Mouse (Mus musculus) midbrain, embryonic 11.5 days (tissue): Measurements from ENCODE around the gene Nepn. TPM values are rescaled to one million over a fixed set of nuclear protein-coding genes. Genes with fewer than 3 reads are reported as not detected.
A peak's percentile ranks its signal among the peaks of the same experiment; 100 is the strongest.

ENCODE experiments used
- ATAC-seq: fragments of 200-750 bp; cut with Nextera tagmentation; 2 replicates; pipeline ENCODE4 v1.8.0; 2017; ENCODE audit warnings: moderate TSS enrichment, moderate library complexity; ENCODE audit not compliant: low FRiP score
- DNase-seq: peaks from one replicate; pipeline ENCODE4 v3.0.0; 2015; ENCODE audit warnings: low spot score; ENCODE audit errors: missing footprints
- H3K27ac ChIP-seq: fragments of 300-500 bp; sonication (generic); 2 replicates; pipeline ENCODE4 v1.5.1; 2014; ENCODE audit warnings: low read depth, low read length
- H3K27me3 ChIP-seq: fragments of 300-500 bp; sonication (generic); 2 replicates; pipeline ENCODE4 v1.6.1; 2014; ENCODE audit warnings: mild to moderate bottlenecking, low read length, moderate library complexity, mixed read lengths; ENCODE audit not compliant: control insufficient read depth, insufficient read depth
- H3K36me3 ChIP-seq: fragments of 300-500 bp; sonication (generic); 2 replicates; pipeline ENCODE4 v1.6.1; 2014; ENCODE audit warnings: mild to moderate bottlenecking, low read length, moderate library complexity, mixed read lengths; ENCODE audit not compliant: control insufficient read depth, insufficient read depth
- H3K4me1 ChIP-seq: fragments of 300-500 bp; sonication (generic); 2 replicates; pipeline ENCODE4 v1.6.1; 2014; ENCODE audit warnings: low read length; ENCODE audit not compliant: control insufficient read depth, insufficient read depth
- H3K4me2 ChIP-seq: fragments of 300-500 bp; sonication (generic); 2 replicates; pipeline ENCODE4 v1.6.1; 2014; ENCODE audit warnings: mild to moderate bottlenecking, moderate library complexity
- H3K4me3 ChIP-seq: fragments of 300-500 bp; sonication (generic); 2 replicates; pipeline ENCODE4 v1.5.1; 2014; ENCODE audit warnings: low read depth, low read length
- H3K9ac ChIP-seq: fragments of 300-500 bp; sonication (generic); 2 replicates; pipeline ENCODE4 v1.6.1; 2014; ENCODE audit warnings: low read length
- H3K9me3 ChIP-seq: fragments of 300-500 bp; sonication (generic); 2 replicates; pipeline ENCODE4 v1.6.1; 2016; ENCODE audit warnings: low read length; ENCODE audit not compliant: control insufficient read depth
- WGBS: fragments of 180-500 bp; shearing (Covaris S2); extraction: QIAGEN DNeasy Blood & Tissue Kit; methylation state at CpG from one replicate; pipeline ENCODE4 v1.1.7; 2014; 5-methylcytosine and 5-hydroxymethylcytosine counted together
- polyA plus RNA-seq: library from polyadenylated mRNA; unstranded; fragments of >200 nt; fragmentation: Nextera tagmentation; extraction: Ambion mirVana; gene quantifications from 2 replicates; pipeline ENCODE4 v1.2.1, GENCODE M21; 2014

The Nepn gene
- polyA plus RNA-seq, 1 experiment from 2014 or later: not detected

- no peaks in the 10 kb centered on the region for H3K4me1 ChIP-seq
- DNase-seq (no peak), ATAC-seq (no peak)
- H3K4me3 ChIP-seq: no peak overlapping the region
- H3K9ac ChIP-seq: no peak overlapping the region
- H3K36me3 ChIP-seq: no peaks in the 10 kb centered on the region
- H3K9me3 ChIP-seq: no peaks in the 10 kb centered on the region
- 83% methylated on average over 2 of the region's 2 CpGs for WGBS
- no peak overlapping the region for H3K4me2 ChIP-seq
- no peaks in the 10 kb centered on the region for H3K27me3 ChIP-seq
- H3K27ac ChIP-seq: no peak overlapping the region
Measured at GRCm38 (mm10) chr10:52391208-52391607, 2.4 kb downstream of the Nepn start.

- WGBS: 92% methylated on average over 3 of the region's 3 CpGs
- DNase-seq (no peak), ATAC-seq (no peak)
- Histone ChIP-seq H3K27me3 (no peaks in the 10 kb centered on the region), H3K4me2 (no peak overlapping the region), H3K4me3 (no peak overlapping the region), H3K4me1 (no peaks in the 10 kb centered on the region), H3K36me3 (no peaks in the 10 kb centered on the region), H3K9me3 (no peaks in the 10 kb centered on the region), H3K27ac (no peak overlapping the region), H3K9ac (no peak overlapping the region)
Measured at GRCm38 (mm10) chr10:52396647-52397046, 7.9 kb downstream of the Nepn start.

GRCm38 (mm10) chr10:52398715-52399114, 9.9 kb downstream of the Nepn start:
- no peak overlapping the region for H3K27ac ChIP-seq
- no peaks in the 10 kb centered on the region for H3K4me1 ChIP-seq
- H3K4me3 ChIP-seq: no peak overlapping the region
- no peak overlapping the region for H3K9ac ChIP-seq
- ATAC-seq (no peak), DNase-seq (no peak)
- no peaks in the 10 kb centered on the region for H3K36me3 ChIP-seq
- WGBS: 82% methylated on average over 2 of the region's 2 CpGs
- no peaks in the 10 kb centered on the region for H3K27me3 ChIP-seq
- no peaks in the 10 kb centered on the region for H3K9me3 ChIP-seq
- no peak overlapping the region for H3K4me2 ChIP-seq

- ATAC-seq (no peak), DNase-seq (no peak)
- H3K27ac ChIP-seq: no peak overlapping the region
- no peaks in the 10 kb centered on the region for H3K36me3 ChIP-seq
- no peaks in the 10 kb centered on the region for H3K4me1 ChIP-seq
- WGBS: 76% methylated on average over 3 of the region's 3 CpGs
- H3K9ac ChIP-seq: no peak overlapping the region
- H3K9me3 ChIP-seq: no peaks in the 10 kb centered on the region
- no peaks in the 10 kb centered on the region for H3K27me3 ChIP-seq
- H3K4me3 ChIP-seq: no peak overlapping the region
- no peak overlapping the region for H3K4me2 ChIP-seq
Measured at GRCm38 (mm10) chr10:52399722-52400121, 10.9 kb downstream of the Nepn start.

- no peaks in the 10 kb centered on the region for H3K9me3 ChIP-seq
- no peak overlapping the region for H3K9ac ChIP-seq
- no peaks in the 10 kb centered on the region for H3K4me1 ChIP-seq
- H3K36me3 ChIP-seq: no peaks in the 10 kb centered on the region
- ATAC-seq: no peak
- no peak overlapping the region for H3K4me3 ChIP-seq
- H3K4me2 ChIP-seq: no peak overlapping the region
- DNase-seq: no peak
- H3K27me3 ChIP-seq: no peaks in the 10 kb centered on the region
- 91% methylated on average over 13 of the region's 13 CpGs for WGBS
- H3K27ac ChIP-seq: no peak overlapping the region
Measured at GRCm38 (mm10) chr10:52405160-52405559, 16.4 kb downstream of the Nepn start.

GRCm38 (mm10) chr10:52407526-52407925, 18.8 kb downstream of the Nepn start:
- Histone ChIP-seq H3K27ac (no peak overlapping the region), H3K9ac (no peak overlapping the region), H3K4me2 (no peak overlapping the region), H3K4me1 (no peaks in the 10 kb centered on the region), H3K9me3 (no peaks in the 10 kb centered on the region), H3K36me3 (no peaks in the 10 kb centered on the region), H3K4me3 (no peak overlapping the region), H3K27me3 (no peaks in the 10 kb centered on the region)
- DNase-seq (no peak), ATAC-seq (no peak)
- WGBS: 80% methylated on average over 2 of the region's 2 CpGs

GRCm38 (mm10) chr10:52415020-52415419, 26.2 kb downstream of the Nepn start:
- peaks cover 10% of the 10 kb centered on the region for H3K4me1 ChIP-seq
- H3K9ac ChIP-seq: no peak overlapping the region
- no peaks in the 10 kb centered on the region for H3K27me3 ChIP-seq
- H3K4me3 ChIP-seq: no peak overlapping the region
- 84% methylated on average over 2 of the region's 2 CpGs for WGBS
- no peaks in the 10 kb centered on the region for H3K9me3 ChIP-seq
- no peak overlapping the region for H3K4me2 ChIP-seq
- no peaks in the 10 kb centered on the region for H3K36me3 ChIP-seq
- ATAC-seq (no peak), DNase-seq (no peak)
- no peak overlapping the region for H3K27ac ChIP-seq

- H3K4me2 ChIP-seq: peak overlapping the region; percentile 39; the same call in 1 of the 2 replicates
- peak overlapping the region; percentile 58; the same call in 1 of the 2 replicates for H3K9ac ChIP-seq
- H3K27me3 ChIP-seq: no peaks in the 10 kb centered on the region
- no peaks in the 10 kb centered on the region for H3K9me3 ChIP-seq
- no peaks in the 10 kb centered on the region for H3K36me3 ChIP-seq
- H3K4me3 ChIP-seq: no peak overlapping the region
- H3K27ac ChIP-seq: no peak overlapping the region
- 88% methylated on average over 2 of the region's 2 CpGs for WGBS
- no peak for ATAC-seq
- H3K4me1 ChIP-seq: peaks cover 10% of the 10 kb centered on the region
- no peak for DNase-seq
Measured at GRCm38 (mm10) chr10:52416458-52416857, 27.7 kb downstream of the Nepn start.

GRCm38 (mm10) chr10:52417299-52417997, 28.7 kb downstream of the Nepn start, which contains the start of gene Nus1:
Nus1 (plus strand) TSS chr10:52417547.
- Histone ChIP-seq H3K36me3 (no peaks in the 10 kb centered on the region), H3K4me2 (peak within 1 kb of the TSS; percentile 68), H3K27me3 (no peaks in the 10 kb centered on the region), H3K9me3 (no peaks in the 10 kb centered on the region), H3K4me1 (peaks cover 10% of the 10 kb centered on the region), H3K27ac (peak within 1 kb of the TSS; percentile 67), H3K9ac (peak within 1 kb of the TSS; percentile 91), H3K4me3 (peak within 1 kb of the TSS; percentile 95)
- DNase-seq (peak; percentile 99), ATAC-seq (peak; percentile 99)
- under 1% methylated on average over 71 of the region's 79 CpGs for WGBS
